Mouse (Mus musculus) neural tube, embryonic 13.5 days (tissue): ENCODE data around the gene Serpinb13. TPM values are rescaled to one million over a fixed set of nuclear protein-coding genes. Genes with fewer than 3 reads are reported as not detected.

Source experiments
- ATAC-seq: fragments of 200-750 bp; cut with Nextera tagmentation; 2 replicates; pipeline ENCODE4 v1.8.0; 2017; ENCODE audit warnings: low read depth, mild to moderate bottlenecking, moderate TSS enrichment, moderate library complexity
- H3K27ac ChIP-seq: fragments of 300-500 bp; sonication (generic); replicated peaks from 2 replicates; pipeline ENCODE4 v1.5.1; 2015; ENCODE audit warnings: moderate library complexity, mild to moderate bottlenecking, inconsistent platforms
- H3K27me3 ChIP-seq: fragments of 300-500 bp; sonication (generic); 2 replicates; pipeline ENCODE4 v1.6.1; 2015; ENCODE audit warnings: mild to moderate bottlenecking, inconsistent platforms
- H3K36me3 ChIP-seq: fragments of 300-500 bp; sonication (generic); 2 replicates; pipeline ENCODE4 v1.6.1; 2015; ENCODE audit warnings: mild to moderate bottlenecking, inconsistent platforms
- H3K4me1 ChIP-seq: fragments of 300-500 bp; sonication (generic); replicated peaks from 2 replicates; pipeline ENCODE4 v1.6.1; 2015; ENCODE audit warnings: inconsistent platforms
- H3K4me2 ChIP-seq: fragments of 300-500 bp; sonication (generic); 2 replicates; pipeline ENCODE4 v1.6.1; 2015; ENCODE audit warnings: inconsistent platforms, mild to moderate bottlenecking, moderate library complexity
- H3K4me3 ChIP-seq: fragments of 300-500 bp; sonication (generic); 2 replicates; pipeline ENCODE4 v1.5.1; 2015; ENCODE audit warnings: mild to moderate bottlenecking, inconsistent platforms
- H3K9ac ChIP-seq: fragments of 300-500 bp; sonication (generic); 2 replicates; pipeline ENCODE4 v1.6.1; 2015; ENCODE audit warnings: moderate library complexity, mild to moderate bottlenecking, inconsistent platforms
- H3K9me3 ChIP-seq: fragments of 300-500 bp; sonication (generic); 2 replicates; pipeline ENCODE4 v1.6.1; 2016; ENCODE audit warnings: inconsistent platforms
- WGBS: fragments of 180-500 bp; shearing (Covaris S2); methylation state at CpG from one replicate; pipeline ENCODE4 v1.1.7; 2015; 5-methylcytosine and 5-hydroxymethylcytosine counted together
- polyA plus RNA-seq: library from polyadenylated mRNA; unstranded; fragments of >200 nt; fragmentation: Nextera tagmentation; extraction: Ambion mirVana; gene quantifications from 2 replicates; pipeline ENCODE4 v1.2.1, GENCODE M21; 2015

The Serpinb13 gene
- not detected in 2 replicates for polyA plus RNA-seq

DNA sequence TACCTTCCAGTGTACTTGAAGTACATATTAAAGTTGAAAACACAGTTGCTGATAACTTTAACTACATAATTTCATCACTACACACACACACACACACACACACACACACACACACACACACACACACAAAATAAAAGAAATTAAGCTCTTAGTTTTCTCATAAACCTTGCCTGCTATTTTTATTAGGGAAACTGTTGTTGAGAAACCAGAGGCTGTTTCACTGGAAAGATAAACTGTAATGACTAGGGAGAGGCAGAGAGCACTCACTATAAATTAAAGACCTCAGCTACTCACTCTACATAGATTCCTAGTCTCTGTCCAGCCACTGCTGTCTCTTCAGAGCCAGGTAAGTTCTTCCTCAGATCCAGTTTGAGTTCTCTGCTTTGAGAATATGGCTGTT is at the start of gene Serpinb13:
Serpinb13 (plus strand) TSS at position 301 of the 400 bp plus-strand sequence.
- Histone ChIP-seq H3K4me1 (no peaks in the 10 kb centered on the region), H3K4me3 (no peak within 1 kb of the TSS), H3K27ac (no peak within 1 kb of the TSS), H3K9me3 (no peaks in the 10 kb centered on the region), H3K36me3 (no peaks in the 10 kb centered on the region), H3K4me2 (no peak within 1 kb of the TSS), H3K27me3 (no peaks in the 10 kb centered on the region), H3K9ac (no peak within 1 kb of the TSS)
- ATAC-seq: no peak

DNA sequence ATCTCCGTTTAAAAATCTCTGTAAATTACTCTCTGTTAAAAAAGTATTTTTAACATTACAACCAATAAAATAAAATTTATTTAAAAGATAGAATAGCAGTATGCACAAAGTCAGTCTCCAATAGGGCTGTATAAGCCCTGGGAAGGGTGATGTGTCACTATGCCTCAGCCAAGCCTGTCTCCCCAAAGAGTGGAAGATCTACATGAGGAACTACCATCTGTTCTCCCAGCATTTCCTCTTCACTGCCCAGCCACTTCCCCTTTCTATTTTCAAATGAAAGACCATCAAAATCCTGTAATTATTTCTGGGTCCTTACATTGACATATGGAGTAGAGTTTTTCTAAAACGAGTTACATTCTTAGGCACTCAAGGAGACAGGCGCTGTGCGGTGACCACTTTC is 48.8 kb upstream of the Serpinb13 start:
- no peak overlapping the region for H3K4me3 ChIP-seq
- 90% methylated on average over 4 of the region's 4 CpGs for WGBS
- H3K4me1 ChIP-seq: no peaks in the 10 kb centered on the region
- no peaks in the 10 kb centered on the region for H3K36me3 ChIP-seq
- no peaks in the 10 kb centered on the region for H3K9me3 ChIP-seq
- no peaks in the 10 kb centered on the region for H3K27me3 ChIP-seq
- no peak for ATAC-seq
- no peak overlapping the region for H3K4me2 ChIP-seq
- no peak overlapping the region for H3K9ac ChIP-seq
- no peak overlapping the region for H3K27ac ChIP-seq

DNA sequence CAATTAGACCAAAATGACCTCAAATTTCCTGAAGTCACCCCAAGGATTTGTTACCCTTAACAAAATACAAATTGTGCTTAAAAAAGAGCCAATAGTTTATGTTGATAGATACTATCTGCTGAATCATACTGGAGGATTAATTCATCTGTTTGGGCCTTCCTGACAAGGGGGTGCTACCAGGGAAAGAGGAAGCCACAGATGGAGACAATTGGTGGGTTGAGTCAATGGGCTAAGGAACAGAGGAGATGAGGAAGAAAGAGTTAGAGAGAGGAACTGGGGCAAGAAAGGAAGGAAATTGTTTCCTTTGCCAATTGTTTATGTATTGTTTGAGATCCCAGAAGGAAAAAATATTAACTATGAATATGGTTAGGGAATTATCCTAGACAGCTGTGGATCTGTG is 47.1 kb upstream of the Serpinb13 start:
- Histone ChIP-seq H3K9me3 (no peaks in the 10 kb centered on the region), H3K9ac (no peak overlapping the region), H3K36me3 (no peaks in the 10 kb centered on the region), H3K4me1 (no peaks in the 10 kb centered on the region), H3K4me3 (no peak overlapping the region), H3K27ac (no peak overlapping the region), H3K27me3 (no peaks in the 10 kb centered on the region), H3K4me2 (no peak overlapping the region)
- no peak for ATAC-seq

DNA sequence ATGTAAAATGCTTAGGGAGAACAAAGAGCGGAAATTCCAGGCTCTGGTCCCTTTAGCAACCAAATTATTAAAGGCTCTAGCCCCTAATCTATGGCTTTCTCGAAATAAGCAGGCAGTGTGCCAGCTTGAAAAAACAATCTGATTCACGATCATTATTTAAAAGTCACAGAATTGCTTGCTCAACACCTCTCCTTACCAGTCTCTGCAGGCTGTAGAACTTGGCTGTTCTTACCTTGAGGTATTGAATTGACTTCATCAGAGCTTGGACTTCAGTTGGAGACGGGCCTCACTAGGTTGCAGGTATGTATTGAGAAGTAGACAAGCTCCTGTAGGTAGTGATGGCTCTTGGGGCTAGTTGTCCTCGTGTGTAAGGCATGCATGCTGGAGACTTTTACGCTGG is 46.5 kb upstream of the Serpinb13 start, which contains the start of gene Serpinb12:
Serpinb12 (plus strand) TSS at position 185 of the 400 bp plus-strand sequence.
- Histone ChIP-seq H3K4me3 (no peak within 1 kb of the TSS), H3K4me2 (no peak within 1 kb of the TSS), H3K9ac (no peak within 1 kb of the TSS), H3K36me3 (no peaks in the 10 kb centered on the region), H3K27me3 (no peaks in the 10 kb centered on the region), H3K4me1 (no peaks in the 10 kb centered on the region), H3K9me3 (no peaks in the 10 kb centered on the region), H3K27ac (no peak within 1 kb of the TSS)
- ATAC-seq: no peak
- WGBS: 82% methylated on average over 6 of the region's 6 CpGs

- Histone ChIP-seq H3K36me3 (no peaks in the 10 kb centered on the region), H3K4me1 (no peaks in the 10 kb centered on the region), H3K4me3 (no peak overlapping the region), H3K4me2 (no peak overlapping the region), H3K9ac (no peak overlapping the region), H3K9me3 (no peaks in the 10 kb centered on the region), H3K27ac (no peak overlapping the region), H3K27me3 (no peaks in the 10 kb centered on the region)
- no peak for ATAC-seq
- 81% methylated on average over 1 of the region's 1 CpGs for WGBS
Observed at GRCm38 (mm10) chr1:106947217-106947616, 33.6 kb upstream of the Serpinb13 start.

DNA sequence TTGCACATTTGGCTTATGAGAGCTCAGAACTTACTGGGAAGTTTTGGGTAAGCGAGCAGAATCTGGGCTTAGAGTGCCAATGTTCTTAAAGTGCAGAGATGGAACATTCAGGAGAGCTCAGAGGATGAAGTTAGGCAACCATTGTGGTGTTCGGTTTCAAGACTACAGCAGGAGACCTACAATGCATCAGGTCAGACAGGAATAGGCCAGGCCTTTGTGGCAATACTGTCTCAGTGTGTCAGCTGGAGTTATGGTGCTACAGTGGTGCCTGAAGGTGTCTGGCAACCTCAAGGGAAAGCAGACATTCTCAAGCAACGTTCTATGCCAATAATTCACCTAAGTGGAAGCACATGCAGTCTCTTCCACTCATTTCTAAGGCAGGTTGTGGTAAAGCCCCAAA is 20.8 kb upstream of the Serpinb13 start:
- 78% methylated on average over 3 of the region's 3 CpGs for WGBS
- ATAC-seq: no peak
- H3K27me3 ChIP-seq: no peaks in the 10 kb centered on the region

DNA sequence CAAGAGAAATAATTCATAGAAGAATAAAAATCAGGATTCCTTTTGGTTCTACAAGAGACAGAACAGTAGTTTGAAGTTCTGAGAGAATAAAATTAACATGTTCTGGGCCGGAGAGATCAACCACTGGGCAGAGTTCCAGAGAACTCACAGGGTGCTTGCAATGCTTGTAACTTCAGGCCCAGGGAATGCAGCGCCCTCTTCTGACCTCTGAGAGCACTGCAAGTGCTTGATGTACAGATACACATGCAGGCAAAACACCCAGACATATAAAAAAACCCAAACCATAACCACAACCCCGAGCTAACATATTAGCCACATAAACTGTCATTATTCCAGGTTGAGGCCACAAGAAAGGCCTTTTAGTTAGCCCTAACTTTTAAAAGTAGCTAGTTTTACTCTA is 19.8 kb upstream of the Serpinb13 start:
- no peak overlapping the region for H3K4me3 ChIP-seq
- no peak overlapping the region for H3K9ac ChIP-seq
- H3K4me2 ChIP-seq: no peak overlapping the region
- 51% methylated on average over 3 of the region's 3 CpGs for WGBS
- no peaks in the 10 kb centered on the region for H3K36me3 ChIP-seq
- H3K4me1 ChIP-seq: no peaks in the 10 kb centered on the region
- H3K27me3 ChIP-seq: no peaks in the 10 kb centered on the region
- no peak overlapping the region for H3K27ac ChIP-seq
- no peak for ATAC-seq
- no peaks in the 10 kb centered on the region for H3K9me3 ChIP-seq

More for the DNA sequence above, 20.8 kb upstream of the Serpinb13 start:
- no peaks in the 10 kb centered on the region for H3K36me3 ChIP-seq
- H3K9ac ChIP-seq: no peak overlapping the region
- H3K9me3 ChIP-seq: no peaks in the 10 kb centered on the region
- H3K4me1 ChIP-seq: no peaks in the 10 kb centered on the region
- H3K4me3 ChIP-seq: no peak overlapping the region
- no peak overlapping the region for H3K4me2 ChIP-seq
- no peak overlapping the region for H3K27ac ChIP-seq

- Histone ChIP-seq H3K9ac (no peak overlapping the region), H3K36me3 (no peaks in the 10 kb centered on the region), H3K27me3 (no peaks in the 10 kb centered on the region), H3K4me1 (no peaks in the 10 kb centered on the region), H3K4me2 (no peak overlapping the region), H3K9me3 (no peaks in the 10 kb centered on the region), H3K4me3 (no peak overlapping the region), H3K27ac (no peak overlapping the region)
- ATAC-seq: no peak
- 91% methylated on average over 1 of the region's 1 CpGs for WGBS
Observed at GRCm38 (mm10) chr1:106983092-106983491, 2.3 kb downstream of the Serpinb13 start.

DNA sequence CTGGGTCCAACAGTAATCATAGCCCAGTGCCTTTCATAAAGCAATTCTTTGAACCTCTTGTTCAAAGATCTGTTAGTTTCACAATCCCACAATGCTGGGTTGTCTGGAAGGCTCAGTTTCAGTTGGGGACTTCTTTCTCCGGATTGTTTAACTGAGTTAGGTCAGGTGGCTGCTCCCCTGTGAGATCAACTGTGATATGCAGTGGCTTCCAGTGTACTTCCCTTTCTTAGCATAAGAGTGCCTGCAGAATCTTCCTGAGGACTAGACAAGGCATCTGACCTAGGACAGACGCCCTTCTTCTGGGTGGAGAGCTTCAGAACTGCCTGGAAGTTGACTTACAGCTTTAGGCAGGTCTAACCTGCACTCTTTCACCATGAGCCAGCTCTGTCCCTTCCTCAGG is 3.1 kb downstream of the Serpinb13 start:
- no peak overlapping the region for H3K27ac ChIP-seq
- no peak overlapping the region for H3K4me2 ChIP-seq
- 78% methylated on average over 2 of the region's 2 CpGs for whole genome bisulfite sequencing
- no peak for ATAC-seq
- H3K36me3 ChIP-seq: no peaks in the 10 kb centered on the region
- H3K27me3 ChIP-seq: no peaks in the 10 kb centered on the region
- H3K4me3 ChIP-seq: no peak overlapping the region
- H3K4me1 ChIP-seq: no peaks in the 10 kb centered on the region
- H3K9ac ChIP-seq: no peak overlapping the region
- H3K9me3 ChIP-seq: no peaks in the 10 kb centered on the region

GRCm38 (mm10) chr1:107000424-107000823 is 19.6 kb downstream of the Serpinb13 start:
- Histone ChIP-seq H3K9ac (no peak overlapping the region), H3K36me3 (no peaks in the 10 kb centered on the region), H3K4me2 (no peak overlapping the region), H3K9me3 (no peaks in the 10 kb centered on the region), H3K4me3 (no peak overlapping the region), H3K27me3 (no peaks in the 10 kb centered on the region), H3K4me1 (no peaks in the 10 kb centered on the region), H3K27ac (no peak overlapping the region)
- WGBS: 84% methylated on average over 13 of the region's 13 CpGs
- ATAC-seq: no peak

DNA sequence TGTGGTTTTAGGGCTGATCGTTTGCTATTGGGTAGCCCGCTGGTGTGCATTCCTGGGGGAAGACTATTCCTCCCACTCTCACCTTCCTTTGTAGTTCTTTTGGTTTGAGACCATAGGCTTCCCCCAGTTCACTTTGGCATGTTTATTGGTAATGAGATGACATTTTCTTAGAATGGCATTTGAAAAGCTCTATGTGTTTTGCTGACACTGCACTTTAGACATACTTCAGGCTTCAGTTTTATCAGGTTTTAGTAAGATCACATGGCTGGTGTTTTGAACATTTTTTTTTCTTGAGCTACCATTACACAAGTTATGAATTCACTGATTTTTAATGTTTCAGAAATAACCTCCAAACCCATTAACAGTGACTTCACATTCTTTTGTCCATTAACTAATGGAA is 21.0 kb downstream of the Serpinb13 start:
- 87% methylated on average over 2 of the region's 2 CpGs for WGBS
- no peak overlapping the region for H3K4me2 ChIP-seq
- no peaks in the 10 kb centered on the region for H3K27me3 ChIP-seq
- H3K27ac ChIP-seq: no peak overlapping the region
- H3K36me3 ChIP-seq: no peaks in the 10 kb centered on the region
- no peak overlapping the region for H3K9ac ChIP-seq
- no peak for ATAC-seq
- H3K9me3 ChIP-seq: no peaks in the 10 kb centered on the region
- no peaks in the 10 kb centered on the region for H3K4me1 ChIP-seq
- no peak overlapping the region for H3K4me3 ChIP-seq

DNA sequence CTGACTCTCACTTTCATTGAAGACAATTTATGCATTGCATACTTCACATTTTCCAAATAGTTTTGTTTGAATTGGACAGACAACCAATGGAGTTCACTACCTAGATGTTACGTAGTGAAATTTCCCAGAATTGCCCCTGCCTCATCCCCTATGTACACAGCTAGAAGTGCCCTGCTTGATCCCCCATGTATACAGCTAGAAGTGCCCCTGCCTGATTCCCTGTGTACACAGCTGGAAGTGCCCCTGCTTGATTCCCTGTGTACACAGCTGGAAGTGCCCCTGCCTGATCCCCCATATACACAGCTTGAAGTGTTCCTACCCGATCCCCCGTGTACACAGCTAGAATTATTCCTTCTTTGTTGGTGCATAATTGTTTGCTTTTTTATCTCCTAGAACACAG is 25.5 kb downstream of the Serpinb13 start:
- Histone ChIP-seq H3K4me3 (no peak overlapping the region), H3K27me3 (no peaks in the 10 kb centered on the region), H3K4me2 (no peak overlapping the region), H3K36me3 (no peaks in the 10 kb centered on the region), H3K4me1 (no peaks in the 10 kb centered on the region), H3K9me3 (no peaks in the 10 kb centered on the region), H3K27ac (no peak overlapping the region), H3K9ac (no peak overlapping the region)
- WGBS: 80% methylated on average over 3 of the region's 3 CpGs
- no peak for ATAC-seq

GRCm38 (mm10) chr1:107014530-107014929 is 33.7 kb downstream of the Serpinb13 start:
- WGBS: 45% methylated on average over 2 of the region's 2 CpGs
- Histone ChIP-seq H3K4me2 (no peak overlapping the region), H3K27me3 (no peaks in the 10 kb centered on the region), H3K9me3 (no peaks in the 10 kb centered on the region), H3K4me1 (no peaks in the 10 kb centered on the region), H3K36me3 (no peaks in the 10 kb centered on the region), H3K27ac (no peak overlapping the region), H3K4me3 (no peak overlapping the region), H3K9ac (no peak overlapping the region)
- no peak for ATAC-seq
